Mouse (Mus musculus) limb, embryonic 11.5 days (tissue): Measurements from ENCODE around the gene Hist1h2ap. TPM values are rescaled to one million over a fixed set of nuclear protein-coding genes. Genes with fewer than 3 reads are reported as not detected.
A peak's percentile ranks its signal among the peaks of the same experiment; 100 is the strongest.
"Not testable (repeated sequence)": the region's sequence is repeated elsewhere in the genome, so short reads cannot be mapped to it uniquely, and the experiment has no call there.

Source experiments
- ATAC-seq: fragments of 200-750 bp; cut with Nextera tagmentation; 2 replicates; pipeline ENCODE4 v1.8.0; 2017; ENCODE audit warnings: low read depth; ENCODE audit not compliant: insufficient number of reproducible peaks, low FRiP score, low TSS enrichment
- DNase-seq: peaks from one replicate; pipeline ENCODE4 v3.0.0-alpha.2; 2015; ENCODE audit warnings: low spot score
- H3K27ac ChIP-seq: fragments of 300-500 bp; sonication (generic); replicated peaks from 2 replicates; pipeline ENCODE4 v1.5.1; 2014; ENCODE audit warnings: low read depth, mild to moderate bottlenecking, low read length
- H3K27me3 ChIP-seq: fragments of 300-500 bp; sonication (generic); 2 replicates; pipeline ENCODE4 v1.6.1; 2014; ENCODE audit warnings: mild to moderate bottlenecking, low read length, mixed read lengths; ENCODE audit not compliant: control insufficient read depth, insufficient read depth
- H3K36me3 ChIP-seq: fragments of 300-500 bp; sonication (generic); 2 replicates; pipeline ENCODE4 v1.6.1; 2014; ENCODE audit warnings: mild to moderate bottlenecking, low read length, moderate library complexity, mixed read lengths; ENCODE audit not compliant: control insufficient read depth, insufficient read depth
- H3K4me1 ChIP-seq: fragments of 300-500 bp; sonication (generic); 2 replicates; pipeline ENCODE4 v1.6.1; 2014; ENCODE audit warnings: low read length, mixed read lengths; ENCODE audit not compliant: control insufficient read depth, insufficient read depth
- H3K4me2 ChIP-seq: fragments of 300-500 bp; sonication (generic); 2 replicates; pipeline ENCODE4 v1.6.1; 2014; ENCODE audit warnings: low read depth, mild to moderate bottlenecking, moderate library complexity; ENCODE audit not compliant: severe bottlenecking
- H3K4me3 ChIP-seq: fragments of 300-500 bp; sonication (generic); 2 replicates; pipeline ENCODE4 v1.5.1; 2014; ENCODE audit warnings: low read depth, low read length
- H3K9ac ChIP-seq: fragments of 300-500 bp; sonication (generic); 2 replicates; pipeline ENCODE4 v1.6.1; 2014; ENCODE audit warnings: mild to moderate bottlenecking, low read length
- H3K9me3 ChIP-seq: fragments of 300-500 bp; sonication (generic); 2 replicates; pipeline ENCODE4 v1.6.1; 2016; ENCODE audit warnings: low read length; ENCODE audit not compliant: control insufficient read depth
- WGBS: fragments of 180-500 bp; shearing (Covaris S2); extraction: QIAGEN DNeasy Blood & Tissue Kit; methylation state at CpG from one replicate; pipeline ENCODE4 v1.1.7; 2014; 5-methylcytosine and 5-hydroxymethylcytosine counted together
- polyA plus RNA-seq: library from polyadenylated mRNA; unstranded; fragments of >200 nt; fragmentation: Nextera tagmentation; extraction: Ambion mirVana; gene quantifications from 2 replicates; pipeline ENCODE4 v1.2.1, GENCODE M21; 2014

Gene Hist1h2ap
- polyA plus RNA-seq, 1 experiment from 2014 or later = 6,662 TPM

- no peak for ATAC-seq
- H3K4me3 ChIP-seq = no peak overlapping the region
- DNase-seq = no peak
- H3K27ac ChIP-seq = no peak overlapping the region
- H3K4me1 ChIP-seq = no peaks in the 10 kb centered on the region
- no peaks in the 10 kb centered on the region for H3K36me3 ChIP-seq
- H3K9me3 ChIP-seq = no peaks in the 10 kb centered on the region
- no peak overlapping the region for H3K9ac ChIP-seq
- 71% methylated on average over 3 of the region's 3 CpGs for WGBS
- H3K27me3 ChIP-seq = no peaks in the 10 kb centered on the region
- no peak overlapping the region for H3K4me2 ChIP-seq
Measured at GRCm38 (mm10) chr13:21852215-21852945, 19.1 kb upstream of the Hist1h2ap start.

GRCm38 (mm10) chr13:21850696-21851095 is 17.4 kb upstream of the Hist1h2ap start:
- H3K4me1 ChIP-seq, H3K36me3 ChIP-seq: not testable (repeated sequence)

GRCm38 (mm10) chr13:21847883-21848282 is 14.6 kb upstream of the Hist1h2ap start:
- Histone ChIP-seq H3K27me3 (no peaks in the 10 kb centered on the region), H3K27ac (no peak overlapping the region), H3K4me1 (no peaks in the 10 kb centered on the region), H3K36me3 (no peaks in the 10 kb centered on the region), H3K4me3 (no peak overlapping the region), H3K4me2 (no peak overlapping the region), H3K9ac (no peak overlapping the region), H3K9me3 (no peaks in the 10 kb centered on the region)
- no peak for ATAC-seq
- WGBS = 13% methylated on average over 8 of the region's 8 CpGs
- DNase-seq = peak; percentile 47

More at GRCm38 (mm10) chr13:21850696-21851095, 17.4 kb upstream of the Hist1h2ap start:
- not testable (repeated sequence) for H3K27me3 ChIP-seq, H3K9ac ChIP-seq, DNase-seq, H3K9me3 ChIP-seq, ATAC-seq, H3K4me3 ChIP-seq, H3K27ac ChIP-seq, H3K4me2 ChIP-seq
- 35% methylated on average over 1 of the region's 1 CpGs for WGBS

GRCm38 (mm10) chr13:21846356-21846755 is 13.0 kb upstream of the Hist1h2ap start:
- H3K27ac ChIP-seq, H3K9ac ChIP-seq, DNase-seq, H3K36me3 ChIP-seq, H3K4me1 ChIP-seq, H3K27me3 ChIP-seq, H3K9me3 ChIP-seq, H3K4me2 ChIP-seq, H3K4me3 ChIP-seq, ATAC-seq: not testable (repeated sequence)

GRCm38 (mm10) chr13:21840508-21840907 is 7.2 kb upstream of the Hist1h2ap start:
- H3K9me3 ChIP-seq, DNase-seq, H3K27me3 ChIP-seq, H3K4me3 ChIP-seq, H3K9ac ChIP-seq, H3K27ac ChIP-seq, H3K36me3 ChIP-seq, H3K4me2 ChIP-seq, H3K4me1 ChIP-seq: not testable (repeated sequence)
- no CpG with 5 or more reads among the region's 4 CpGs for WGBS
- peak; percentile 81 for ATAC-seq

- H3K4me1 ChIP-seq, DNase-seq, H3K36me3 ChIP-seq, H3K4me3 ChIP-seq, H3K9ac ChIP-seq, H3K27me3 ChIP-seq, H3K27ac ChIP-seq, H3K9me3 ChIP-seq, H3K4me2 ChIP-seq: not testable (repeated sequence)
- ATAC-seq = peak; percentile 86
- WGBS = under 1% methylated on average over 18 of the region's 58 CpGs
Measured at GRCm38 (mm10) chr13:21831418-21832394, 1.6 kb downstream of the Hist1h2ap start, which contains the start of gene Hist1h4n. Hist1h4n (minus strand) TSS chr13:21832196.

- H3K9ac ChIP-seq = no peak overlapping the region
- H3K4me1 ChIP-seq = no peaks in the 10 kb centered on the region
- no peaks in the 10 kb centered on the region for H3K27me3 ChIP-seq
- WGBS = 91% methylated on average over 10 of the region's 10 CpGs
- no peak overlapping the region for H3K4me2 ChIP-seq
- no peaks in the 10 kb centered on the region for H3K9me3 ChIP-seq
- DNase-seq (peak; percentile 24), ATAC-seq (no peak)
- H3K27ac ChIP-seq = no peak overlapping the region
- no peak overlapping the region for H3K4me3 ChIP-seq
- no peaks in the 10 kb centered on the region for H3K36me3 ChIP-seq
Measured at GRCm38 (mm10) chr13:21830344-21830743, 3.0 kb downstream of the Hist1h2ap start.

GRCm38 (mm10) chr13:21828511-21828910 is 4.8 kb downstream of the Hist1h2ap start:
- no peak overlapping the region for H3K9ac ChIP-seq
- no peak overlapping the region for H3K4me2 ChIP-seq
- no peak for DNase-seq
- no peak overlapping the region for H3K27ac ChIP-seq
- H3K27me3 ChIP-seq = no peaks in the 10 kb centered on the region
- no peak for ATAC-seq
- H3K4me3 ChIP-seq = no peak overlapping the region
- H3K36me3 ChIP-seq = no peaks in the 10 kb centered on the region
- no peaks in the 10 kb centered on the region for H3K4me1 ChIP-seq
- 77% methylated on average over 3 of the region's 3 CpGs for WGBS
- no peaks in the 10 kb centered on the region for H3K9me3 ChIP-seq
